Mouse (Mus musculus) hindbrain, embryonic 12.5 days (tissue): ENCODE measurements around the gene Ushbp1. TPM values are rescaled to one million over a fixed set of nuclear protein-coding genes. Genes with fewer than 3 reads are reported as not detected.
A peak's percentile ranks its signal among the peaks of the same experiment; 100 is the strongest.

ENCODE experiments used
- ATAC-seq: fragments of 200-750 bp; cut with Nextera tagmentation; 2 replicates; pipeline ENCODE4 v1.8.0; 2017; ENCODE audit warnings: moderate TSS enrichment; ENCODE audit not compliant: low FRiP score
- H3K27ac ChIP-seq: fragments of 300-500 bp; sonication (generic); 2 replicates; pipeline ENCODE4 v1.5.1; 2016; ENCODE audit warnings: mild to moderate bottlenecking
- H3K27me3 ChIP-seq: fragments of 300-500 bp; sonication (generic); 2 replicates; pipeline ENCODE4 v1.6.1; 2016; ENCODE audit warnings: mild to moderate bottlenecking
- H3K36me3 ChIP-seq: fragments of 300-500 bp; sonication (generic); 2 replicates; pipeline ENCODE4 v1.6.1; 2016; ENCODE audit warnings: mild to moderate bottlenecking
- H3K4me1 ChIP-seq: fragments of 300-500 bp; sonication (generic); 2 replicates; pipeline ENCODE4 v1.6.1; 2016
- H3K4me2 ChIP-seq: fragments of 300-500 bp; sonication (generic); replicated peaks from 2 replicates; pipeline ENCODE4 v1.6.1; 2016; ENCODE audit warnings: mild to moderate bottlenecking
- H3K4me3 ChIP-seq: fragments of 300-500 bp; sonication (generic); 2 replicates; pipeline ENCODE4 v1.5.1; 2016; ENCODE audit warnings: mild to moderate bottlenecking
- H3K9ac ChIP-seq: fragments of 300-500 bp; sonication (generic); 2 replicates; pipeline ENCODE4 v1.6.1; 2016; ENCODE audit warnings: mild to moderate bottlenecking, moderate library complexity
- H3K9me3 ChIP-seq: fragments of 300-500 bp; sonication (generic); replicated peaks from 2 replicates; pipeline ENCODE4 v1.6.1; 2016; ENCODE audit warnings: mild to moderate bottlenecking
- WGBS: fragments of 180-500 bp; shearing (Covaris S2); methylation state at CpG from one replicate; pipeline ENCODE4 v1.1.7; 2016; 5-methylcytosine and 5-hydroxymethylcytosine counted together
- polyA plus RNA-seq: library from polyadenylated mRNA; unstranded; fragments of >200 nt; fragmentation: Nextera tagmentation; extraction: Ambion mirVana; gene quantifications from 2 replicates; pipeline ENCODE4 v1.2.1, GENCODE M21; 2016

Ushbp1 gene
- polyA plus RNA-seq, 1 experiment from 2014 or later = 6.8 TPM

DNA sequence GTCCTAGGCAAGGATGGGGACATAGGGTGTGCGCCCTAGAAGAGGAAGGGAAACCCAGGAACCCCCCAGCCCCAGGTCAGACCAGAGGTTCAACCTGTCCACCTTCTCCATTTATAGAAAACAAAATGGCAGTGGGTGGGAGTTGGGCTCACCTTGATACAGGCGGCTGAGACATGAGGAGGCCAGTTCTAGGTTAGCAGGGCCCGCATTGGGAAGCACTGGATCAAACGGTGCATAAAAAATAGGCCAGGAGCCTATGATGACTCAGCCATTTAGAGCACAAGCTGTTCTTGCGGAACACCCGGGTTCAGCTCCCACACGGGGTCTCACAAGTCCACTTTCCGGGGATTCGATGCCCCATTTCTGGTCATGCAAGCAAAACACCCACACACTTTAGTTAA is 9.3 kb upstream of the Ushbp1 start:
- Histone ChIP-seq H3K9me3 (no peaks in the 10 kb centered on the region), H3K4me2 (peak overlapping the region; percentile 82; the same call in 1 of the 2 replicates), H3K4me1 (peaks cover 16% of the 10 kb centered on the region), H3K27me3 (no peaks in the 10 kb centered on the region), H3K9ac (no peak overlapping the region), H3K36me3 (peaks cover 17% of the 10 kb centered on the region; the same call in 1 of the 2 replicates), H3K4me3 (0 out of 2 replicates have a peak overlapping the region, but pooled peaks have one; percentile 49), H3K27ac (no peak overlapping the region)
- no peak for ATAC-seq
- 86% methylated on average over 9 of the region's 9 CpGs for WGBS

DNA sequence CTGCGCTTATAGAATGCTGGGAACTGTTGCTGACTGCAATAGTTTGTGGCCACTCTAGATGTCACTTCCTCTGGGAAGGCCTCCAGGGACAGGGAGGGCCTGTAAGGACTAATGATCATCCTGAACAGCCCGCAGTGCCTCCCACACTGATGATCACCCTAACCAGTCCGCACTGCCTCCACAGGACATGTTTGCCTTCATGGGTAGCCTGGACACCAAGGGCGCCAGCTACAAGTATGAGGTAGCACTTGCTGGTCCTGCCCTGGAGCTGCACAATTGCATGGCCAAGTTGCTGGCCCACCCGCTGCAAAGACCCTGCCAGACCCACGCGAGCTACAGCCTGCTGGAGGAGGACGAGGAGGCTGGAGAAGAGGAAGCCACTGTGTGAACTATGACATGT is 8.4 kb upstream of the Ushbp1 start:
- H3K9ac ChIP-seq = no peak overlapping the region
- no peaks in the 10 kb centered on the region for H3K9me3 ChIP-seq
- no peak overlapping the region for H3K4me2 ChIP-seq
- no peak overlapping the region for H3K27ac ChIP-seq
- peaks cover 16% of the 10 kb centered on the region for H3K4me1 ChIP-seq
- ATAC-seq = no peak
- 90% methylated on average over 8 of the region's 8 CpGs for WGBS
- H3K27me3 ChIP-seq = no peaks in the 10 kb centered on the region
- no peak overlapping the region for H3K4me3 ChIP-seq
- peaks cover 17% of the 10 kb centered on the region for H3K36me3 ChIP-seq

DNA sequence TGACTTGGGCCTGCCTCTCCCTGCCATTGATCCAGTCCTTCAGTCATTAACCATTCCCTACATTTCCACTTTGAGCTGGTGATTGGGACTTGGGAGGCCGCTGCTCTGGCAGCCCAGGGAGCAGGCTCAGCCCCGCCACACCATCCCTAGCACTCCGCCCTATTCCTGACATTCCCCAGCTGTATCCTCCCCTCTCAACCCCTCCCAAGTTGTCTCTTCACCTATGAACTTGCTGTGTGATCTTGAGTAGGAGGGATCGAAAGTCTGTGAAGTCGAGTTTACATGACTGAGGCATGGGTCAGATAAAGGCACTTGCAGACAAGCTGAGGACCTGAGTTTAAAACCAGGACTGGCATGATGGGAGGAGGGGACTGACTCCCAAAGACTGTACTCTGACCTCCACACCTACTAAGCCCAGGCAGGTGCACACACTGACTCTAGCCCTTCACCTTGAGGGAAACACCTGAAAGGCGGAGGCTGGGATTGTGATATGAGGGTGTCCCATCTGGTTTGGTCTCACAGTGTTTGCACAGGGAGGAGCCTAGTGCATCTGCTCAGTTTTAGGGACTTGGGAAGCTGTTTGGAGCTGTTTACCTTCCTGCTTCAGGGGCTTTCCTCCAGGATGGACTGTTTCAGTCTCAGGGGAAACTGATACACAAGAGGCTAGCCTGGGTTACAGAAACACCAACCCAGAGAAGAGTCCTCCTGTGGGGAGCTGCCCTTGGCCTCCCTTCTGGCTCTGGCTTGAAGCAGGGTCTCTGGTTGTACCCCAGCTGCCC is 7.7 kb upstream of the Ushbp1 start:
- Histone ChIP-seq H3K4me2 (no peak overlapping the region), H3K36me3 (peaks cover 16% of the 10 kb centered on the region), H3K27me3 (no peaks in the 10 kb centered on the region), H3K9me3 (no peaks in the 10 kb centered on the region), H3K27ac (no peak overlapping the region), H3K4me3 (no peak overlapping the region), H3K4me1 (peaks cover 16% of the 10 kb centered on the region), H3K9ac (no peak overlapping the region)
- ATAC-seq = no peak
- WGBS = 84% methylated on average over 6 of the region's 6 CpGs

DNA sequence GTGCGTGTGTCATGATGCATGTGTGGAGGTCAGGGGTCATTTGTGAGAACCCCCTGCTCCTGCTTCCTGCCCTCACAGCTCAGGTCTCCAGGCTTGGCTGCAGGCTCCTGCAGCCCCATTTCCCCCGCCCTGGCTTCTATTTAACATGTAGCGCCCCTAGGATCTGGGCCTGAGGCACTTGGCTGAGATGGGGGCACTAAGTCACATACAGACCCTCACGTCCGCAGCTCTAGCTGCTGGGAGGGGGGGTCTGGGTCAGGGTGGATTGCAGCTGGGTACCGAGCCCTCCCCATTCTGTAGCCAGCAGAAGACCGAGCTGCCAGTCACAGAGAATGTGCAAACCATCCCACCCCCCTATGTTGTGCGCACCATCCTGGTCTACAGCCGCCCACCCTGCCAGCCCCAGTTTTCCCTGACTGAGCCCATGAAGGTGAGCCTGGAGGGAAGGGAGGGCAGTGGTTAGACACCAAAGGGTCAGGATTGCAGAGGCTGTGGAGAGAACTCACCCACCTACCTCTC is 6.9 kb upstream of the Ushbp1 start:
- no peak for ATAC-seq
- H3K27ac ChIP-seq = no peak overlapping the region
- H3K9ac ChIP-seq = no peak overlapping the region
- no peak overlapping the region for H3K4me3 ChIP-seq
- peaks cover 17% of the 10 kb centered on the region for H3K36me3 ChIP-seq
- H3K4me2 ChIP-seq = no peak overlapping the region
- H3K4me1 ChIP-seq = peaks cover 20% of the 10 kb centered on the region
- H3K9me3 ChIP-seq = no peaks in the 10 kb centered on the region
- H3K27me3 ChIP-seq = no peaks in the 10 kb centered on the region
- WGBS = 83% methylated on average over 9 of the region's 9 CpGs

DNA sequence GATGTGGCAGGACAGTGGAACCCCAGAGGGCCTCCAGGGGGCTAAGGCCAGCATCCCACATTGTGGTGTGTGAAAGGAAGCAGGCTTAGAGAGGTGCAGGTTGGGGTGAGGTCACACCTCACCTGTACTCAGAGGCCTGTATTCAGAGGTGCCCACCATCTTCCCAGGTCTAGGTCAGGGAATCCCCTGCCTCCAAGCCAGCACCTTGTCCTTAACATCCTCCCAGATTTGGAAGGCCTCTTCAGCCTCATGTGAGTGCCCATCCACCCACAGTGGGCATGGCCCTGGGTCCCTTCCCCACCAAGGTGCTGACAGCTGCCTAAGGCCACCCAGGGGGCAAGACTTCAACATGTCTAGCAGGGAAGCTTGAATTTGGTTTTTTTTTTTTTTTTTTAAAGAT is 5.9 kb upstream of the Ushbp1 start:
- Histone ChIP-seq H3K9ac (no peak overlapping the region), H3K4me3 (no peak overlapping the region), H3K27ac (no peak overlapping the region), H3K4me1 (peaks cover 14% of the 10 kb centered on the region), H3K27me3 (no peaks in the 10 kb centered on the region), H3K36me3 (peaks cover 17% of the 10 kb centered on the region), H3K4me2 (no peak overlapping the region), H3K9me3 (no peaks in the 10 kb centered on the region)
- no peak for ATAC-seq

DNA sequence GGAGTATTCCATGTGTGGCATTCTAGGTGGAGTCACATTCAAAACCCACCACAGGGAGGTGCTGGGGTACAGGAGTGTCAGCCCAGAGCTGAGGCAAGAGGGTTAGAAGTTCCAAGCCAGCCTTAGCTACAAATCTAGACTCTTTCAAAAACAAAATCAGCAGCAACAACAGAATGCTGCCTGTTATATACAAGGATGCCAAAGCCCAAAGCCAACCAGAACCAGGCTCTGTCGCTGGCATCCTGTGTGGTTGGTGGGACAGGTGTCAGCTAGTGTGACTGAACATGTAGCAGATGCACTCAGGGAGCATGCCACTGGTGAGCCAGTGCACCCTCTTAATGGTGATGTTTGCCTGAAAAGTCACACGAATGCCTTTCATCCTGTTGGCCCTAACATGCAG is 5.2 kb upstream of the Ushbp1 start:
- Histone ChIP-seq H3K4me1 (peaks cover 8% of the 10 kb centered on the region), H3K9ac (no peak overlapping the region), H3K27ac (no peak overlapping the region), H3K36me3 (peaks cover 17% of the 10 kb centered on the region), H3K4me3 (no peak overlapping the region), H3K4me2 (no peak overlapping the region), H3K27me3 (no peaks in the 10 kb centered on the region), H3K9me3 (no peaks in the 10 kb centered on the region)
- 80% methylated on average over 2 of the region's 2 CpGs for WGBS
- ATAC-seq = no peak

DNA sequence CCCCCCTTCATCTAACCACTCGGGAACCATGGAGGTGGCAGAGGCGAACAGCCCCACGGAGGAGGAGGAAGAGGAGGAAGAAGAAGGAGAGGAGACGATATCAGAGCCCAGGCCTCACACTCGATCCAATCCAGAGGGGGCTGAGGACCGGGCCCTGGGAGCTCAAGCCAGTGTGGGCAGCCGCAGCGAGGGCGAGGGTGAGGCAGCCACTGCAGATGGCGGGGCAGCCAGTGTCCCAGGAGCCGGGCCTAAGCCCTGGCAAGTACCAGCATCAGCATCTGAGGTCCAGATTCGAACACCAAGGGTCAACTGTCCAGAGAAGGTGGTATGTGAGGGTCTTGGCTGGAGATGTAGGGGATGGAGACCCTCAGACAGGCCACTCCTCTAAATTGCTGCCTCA is 2.1 kb upstream of the Ushbp1 start:
- 85% methylated on average over 12 of the region's 12 CpGs for WGBS
- Histone ChIP-seq H3K27ac (no peak overlapping the region), H3K27me3 (no peaks in the 10 kb centered on the region), H3K4me2 (peak overlapping the region; percentile 95), H3K4me3 (peak overlapping the region; percentile 78), H3K4me1 (peaks cover 8% of the 10 kb centered on the region), H3K36me3 (peaks cover 13% of the 10 kb centered on the region), H3K9ac (peak overlapping the region; percentile 83), H3K9me3 (no peaks in the 10 kb centered on the region)
- no peak for ATAC-seq

DNA sequence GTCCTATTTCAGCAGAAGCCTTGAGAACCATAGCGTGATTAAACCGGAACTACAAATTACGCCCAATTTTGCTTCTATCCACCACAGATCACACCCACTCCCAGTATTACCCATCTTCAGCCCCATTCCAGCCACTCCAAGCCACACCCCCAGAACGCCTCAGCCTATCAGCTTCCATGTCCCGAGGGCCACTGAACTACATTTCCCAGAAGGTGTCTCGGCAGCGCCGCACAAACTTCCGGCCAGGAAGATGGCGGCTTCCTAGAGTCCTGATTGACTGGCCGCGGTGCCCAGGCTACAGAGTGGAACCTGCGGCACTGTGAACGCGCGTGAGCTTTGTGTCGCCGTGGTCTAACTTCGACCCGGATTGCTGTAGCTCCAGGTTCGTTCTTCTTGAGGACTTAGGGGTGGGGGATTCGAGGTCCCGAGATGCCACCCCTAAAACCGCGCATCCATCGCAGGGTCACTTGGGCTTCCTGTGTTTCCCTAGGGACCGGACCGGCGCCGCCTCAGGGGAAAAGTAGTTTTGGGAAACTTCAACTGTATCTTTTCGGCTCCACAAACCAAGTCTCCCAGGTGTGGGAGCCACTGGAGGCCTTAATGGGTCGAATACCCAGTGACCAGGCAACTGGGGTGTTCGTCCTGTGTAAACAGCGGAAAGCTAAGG is 1.2 kb upstream of the Ushbp1 start, which contains the start of gene Babam1:
TSS of gene Babam1 (plus strand) at position 223 of the 667 bp plus-strand sequence.
- ATAC-seq = peak; percentile 97
- H3K4me3 ChIP-seq = peak within 1 kb of the TSS; percentile 78
- under 1% methylated on average over 34 of the region's 34 CpGs for WGBS
- H3K4me2 ChIP-seq = peak within 1 kb of the TSS; percentile 95
- H3K27me3 ChIP-seq = no peaks in the 10 kb centered on the region
- no peaks in the 10 kb centered on the region for H3K9me3 ChIP-seq
- peaks cover 8% of the 10 kb centered on the region for H3K4me1 ChIP-seq
- H3K9ac ChIP-seq = peak within 1 kb of the TSS; percentile 83
- H3K27ac ChIP-seq = peak within 1 kb of the TSS; percentile 52
- H3K36me3 ChIP-seq = peaks cover 13% of the 10 kb centered on the region

DNA sequence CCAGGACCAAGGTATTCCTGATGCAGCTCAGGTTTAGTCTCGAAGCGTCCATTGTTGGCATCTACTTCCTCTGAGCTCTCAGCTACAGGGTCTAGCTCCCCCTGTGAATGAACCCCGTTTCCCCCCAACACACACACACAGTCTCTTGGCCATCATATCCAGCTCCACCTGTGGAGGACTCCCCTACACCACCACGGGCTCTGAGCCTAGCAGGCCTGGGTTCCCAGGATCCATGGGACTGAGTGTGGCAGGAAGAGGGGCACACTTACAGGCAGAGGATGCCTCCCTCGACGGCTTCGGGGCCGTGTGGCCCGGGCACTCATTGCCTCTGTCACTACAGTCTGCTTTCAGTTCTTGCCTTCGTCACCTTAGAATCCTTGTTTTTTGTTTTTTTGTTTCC is 531 bp downstream of the Ushbp1 start:
- no peaks in the 10 kb centered on the region for H3K9me3 ChIP-seq
- H3K4me1 ChIP-seq = peaks cover 8% of the 10 kb centered on the region
- H3K27ac ChIP-seq = no peak overlapping the region
- H3K4me3 ChIP-seq = no peak overlapping the region
- H3K9ac ChIP-seq = no peak overlapping the region
- no peak overlapping the region for H3K4me2 ChIP-seq
- H3K27me3 ChIP-seq = no peaks in the 10 kb centered on the region
- 87% methylated on average over 10 of the region's 10 CpGs for WGBS
- no peak for ATAC-seq
- H3K36me3 ChIP-seq = peaks cover 13% of the 10 kb centered on the region

DNA sequence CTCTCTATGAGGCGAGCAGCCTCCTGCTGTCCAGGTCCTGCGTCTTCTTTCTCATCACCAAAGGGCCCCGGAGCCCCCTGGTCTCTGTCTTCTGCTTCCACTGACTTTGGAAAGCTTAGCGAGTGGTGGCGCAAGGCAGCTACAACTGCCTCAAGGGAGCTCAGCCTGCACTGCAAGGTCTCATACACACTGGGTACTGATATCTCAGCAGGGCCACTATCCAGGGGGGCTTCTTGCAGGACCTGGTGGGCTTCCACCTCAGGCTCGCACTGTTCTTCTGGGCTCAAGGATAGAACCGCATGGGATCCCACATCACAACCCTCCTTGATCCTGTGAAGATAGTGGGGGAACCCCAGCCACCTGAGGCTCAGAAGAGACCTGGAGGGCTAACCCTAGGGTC is 1.1 kb downstream of the Ushbp1 start:
- H3K9ac ChIP-seq = no peak overlapping the region
- H3K27me3 ChIP-seq = no peaks in the 10 kb centered on the region
- H3K4me3 ChIP-seq = no peak overlapping the region
- no peak overlapping the region for H3K4me2 ChIP-seq
- WGBS = 82% methylated on average over 7 of the region's 7 CpGs
- no peak overlapping the region for H3K27ac ChIP-seq
- no peak for ATAC-seq
- peaks cover 8% of the 10 kb centered on the region for H3K4me1 ChIP-seq
- H3K9me3 ChIP-seq = no peaks in the 10 kb centered on the region
- peaks cover 9% of the 10 kb centered on the region for H3K36me3 ChIP-seq

DNA sequence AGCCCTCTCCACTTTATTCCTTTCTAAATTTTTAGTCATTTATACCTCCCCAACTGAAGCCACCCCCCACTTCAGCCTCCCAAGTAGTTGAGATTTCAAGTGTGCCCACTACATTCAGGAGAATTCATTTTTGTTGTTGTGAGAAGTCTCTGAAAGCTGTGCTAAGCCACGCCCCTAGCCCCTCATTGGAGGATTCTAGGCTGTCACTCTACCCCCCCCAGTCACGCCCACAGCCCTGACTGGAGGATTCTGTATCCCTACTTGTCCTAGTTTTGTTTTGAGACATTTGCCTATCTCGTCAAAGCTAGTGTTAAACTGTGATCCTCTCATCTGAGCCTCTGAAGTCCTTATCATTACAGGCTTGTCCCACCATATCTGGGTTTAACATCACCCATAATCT is 2.7 kb downstream of the Ushbp1 start:
- 14% methylated on average over 3 of the region's 3 CpGs for WGBS
- Histone ChIP-seq H3K4me1 (peaks cover 8% of the 10 kb centered on the region), H3K27me3 (no peaks in the 10 kb centered on the region), H3K9ac (no peak overlapping the region), H3K4me2 (no peak overlapping the region), H3K9me3 (no peaks in the 10 kb centered on the region), H3K36me3 (no peaks in the 10 kb centered on the region), H3K4me3 (no peak overlapping the region), H3K27ac (no peak overlapping the region)
- no peak for ATAC-seq

DNA sequence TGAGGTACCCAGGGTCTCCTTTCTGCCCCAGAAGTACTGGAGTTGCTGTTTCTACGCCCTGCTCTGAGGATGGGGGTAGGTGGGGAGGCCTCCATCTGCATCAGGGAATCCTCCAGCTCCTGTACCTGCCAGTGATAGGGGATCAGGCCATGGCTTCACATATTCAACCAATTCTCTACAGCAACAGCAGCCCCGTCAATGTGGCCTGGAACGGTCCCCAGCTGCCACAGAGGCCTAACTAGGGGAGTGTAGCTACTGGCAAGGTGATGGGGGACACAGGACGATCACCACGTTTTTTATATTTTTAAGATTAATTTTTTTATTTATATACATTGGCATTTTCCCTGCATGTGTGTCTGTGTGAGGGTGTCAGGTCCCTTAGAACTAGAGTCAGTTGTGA is 3.2 kb downstream of the Ushbp1 start:
- ATAC-seq = no peak
- Histone ChIP-seq H3K9ac (0 out of 2 replicates have a peak overlapping the region, but pooled peaks have one; percentile 8), H3K27ac (no peak overlapping the region), H3K4me2 (no peak overlapping the region), H3K36me3 (no peaks in the 10 kb centered on the region), H3K27me3 (no peaks in the 10 kb centered on the region), H3K4me3 (no peak overlapping the region), H3K9me3 (no peaks in the 10 kb centered on the region), H3K4me1 (peaks cover 3% of the 10 kb centered on the region)
- WGBS = 74% methylated on average over 5 of the region's 5 CpGs
